Mouse (Mus musculus): ENCODE measurements around the gene Srsf12. TPM values are rescaled to one million over a fixed set of nuclear protein-coding genes. Genes with fewer than 3 reads are reported as not detected.

Gene Srsf12
- polyA plus RNA-seq, 1 experiment from 2014 or later: 11.1 TPM

DNA sequence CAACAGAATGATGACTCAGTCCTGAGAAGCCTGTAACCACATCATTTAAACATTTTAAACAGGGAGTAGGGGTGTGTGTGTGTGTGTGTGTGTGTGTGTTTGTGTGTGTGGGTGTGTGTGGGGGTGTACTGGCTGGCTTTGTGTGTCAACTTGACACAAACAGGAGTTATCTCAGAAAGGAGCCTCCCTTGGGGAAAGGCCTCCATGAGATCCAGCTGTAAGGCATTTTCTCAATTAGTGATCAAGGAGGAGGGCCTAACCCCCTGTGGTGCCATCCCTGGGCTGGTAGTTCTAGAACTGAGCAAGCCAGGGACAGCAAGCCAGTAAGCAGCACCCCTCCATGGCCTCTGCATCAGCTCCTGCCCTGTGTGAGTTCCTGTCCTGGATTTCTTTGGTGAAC is 51.5 kb downstream of the Srsf12 start:
- H3K9ac ChIP-seq (replicated peaks; ENCODE audit: low read depth, low read length): no peak overlapping the region
- H3K27me3 ChIP-seq (ENCODE audit: control insufficient read depth, insufficient read depth, low read length): no peaks in the 10 kb centered on the region
- no peaks in the 10 kb centered on the region for H3K4me1 ChIP-seq (ENCODE audit: control insufficient read depth, insufficient read depth, low read length)
- H3K27ac ChIP-seq (ENCODE audit: low read length): no peak overlapping the region
- H3K4me2 ChIP-seq (replicated peaks; ENCODE audit: low read depth, low read length): no peak overlapping the region
- no peaks in the 10 kb centered on the region for H3K9me3 ChIP-seq (ENCODE audit: control insufficient read depth, low read depth, low read length)
- H3K4me3 ChIP-seq (ENCODE audit: low read depth, low read length): no peak overlapping the region
- H3K36me3 ChIP-seq (ENCODE audit: control insufficient read depth, insufficient read depth, low read length): no peaks in the 10 kb centered on the region
- no peak for ATAC-seq (ENCODE audit: insufficient number of reproducible peaks, insufficient read depth, low FRiP score, low read depth)

DNA sequence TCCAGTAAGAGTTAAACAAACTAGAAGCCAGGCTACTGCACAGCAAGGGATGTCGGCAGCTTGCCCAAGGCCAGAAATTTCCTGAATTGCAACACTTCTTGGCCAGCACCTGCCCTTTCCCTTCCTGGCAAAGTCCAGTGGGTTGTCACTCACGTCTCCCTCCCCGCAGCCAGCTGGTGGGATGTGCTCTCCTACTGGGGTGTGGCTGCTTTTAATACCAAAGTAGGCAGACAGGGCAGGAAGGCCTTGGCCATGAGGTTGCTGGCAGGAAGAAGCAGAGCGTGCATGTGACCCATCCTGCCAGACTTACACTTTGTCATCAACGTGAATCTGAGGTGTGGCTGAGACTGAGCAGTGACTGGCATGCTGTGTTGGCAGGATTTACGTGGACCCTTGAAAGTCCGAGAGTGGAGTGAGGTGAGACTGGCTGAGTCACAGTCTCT is 52.5 kb downstream of the Srsf12 start:
- 49% methylated on average over 7 of the region's 7 CpGs for WGBS
- Histone ChIP-seq H3K27me3 (ENCODE audit: control insufficient read depth, insufficient read depth, low read length) (no peaks in the 10 kb centered on the region), H3K4me2 (replicated peaks; ENCODE audit: low read depth, low read length) (no peak overlapping the region), H3K27ac (ENCODE audit: low read length) (0 out of 2 replicates have a peak overlapping the region, but pooled peaks have one; percentile 6), H3K4me1 (ENCODE audit: control insufficient read depth, insufficient read depth, low read length) (no peaks in the 10 kb centered on the region), H3K9me3 (ENCODE audit: control insufficient read depth, low read depth, low read length) (no peaks in the 10 kb centered on the region), H3K36me3 (ENCODE audit: control insufficient read depth, insufficient read depth, low read length) (no peaks in the 10 kb centered on the region), H3K9ac (replicated peaks; ENCODE audit: low read depth, low read length) (no peak overlapping the region), H3K4me3 (ENCODE audit: low read depth, low read length) (no peak overlapping the region)
- ATAC-seq (ENCODE audit: insufficient number of reproducible peaks, insufficient read depth, low FRiP score, low read depth): peak; percentile 61

DNA sequence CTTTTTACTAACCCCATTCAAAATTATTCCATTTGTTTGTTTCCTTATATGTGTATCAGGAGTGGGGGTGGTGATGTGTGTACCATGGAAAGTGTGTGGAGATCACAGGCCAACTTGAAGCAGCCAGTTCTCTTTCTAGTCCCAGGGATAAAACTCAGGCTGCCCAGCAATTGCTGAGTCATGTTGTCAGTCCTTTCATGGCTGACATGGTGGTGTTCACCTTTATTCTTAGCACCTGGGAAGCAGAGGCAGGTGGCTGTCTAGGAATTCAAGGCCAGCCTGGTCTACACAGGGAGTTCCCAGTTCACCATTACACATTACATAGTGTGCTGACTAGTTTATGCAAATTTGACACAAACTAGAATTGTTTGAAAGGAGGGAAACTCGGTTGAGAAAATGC is 54.1 kb downstream of the Srsf12 start:
- H3K4me1 ChIP-seq (ENCODE audit: control insufficient read depth, insufficient read depth, low read length): no peaks in the 10 kb centered on the region
- ATAC-seq (ENCODE audit: insufficient number of reproducible peaks, insufficient read depth, low FRiP score, low read depth): no peak
- H3K9ac ChIP-seq (replicated peaks; ENCODE audit: low read depth, low read length): no peak overlapping the region
- H3K27me3 ChIP-seq (ENCODE audit: control insufficient read depth, insufficient read depth, low read length): no peaks in the 10 kb centered on the region
- no peak overlapping the region for H3K27ac ChIP-seq (ENCODE audit: low read length)
- no peak overlapping the region for H3K4me2 ChIP-seq (replicated peaks; ENCODE audit: low read depth, low read length)
- 86% methylated on average over 1 of the region's 1 CpGs for WGBS
- no peak overlapping the region for H3K4me3 ChIP-seq (ENCODE audit: low read depth, low read length)
- H3K36me3 ChIP-seq (ENCODE audit: control insufficient read depth, insufficient read depth, low read length): no peaks in the 10 kb centered on the region
- H3K9me3 ChIP-seq (ENCODE audit: control insufficient read depth, low read depth, low read length): no peaks in the 10 kb centered on the region

DNA sequence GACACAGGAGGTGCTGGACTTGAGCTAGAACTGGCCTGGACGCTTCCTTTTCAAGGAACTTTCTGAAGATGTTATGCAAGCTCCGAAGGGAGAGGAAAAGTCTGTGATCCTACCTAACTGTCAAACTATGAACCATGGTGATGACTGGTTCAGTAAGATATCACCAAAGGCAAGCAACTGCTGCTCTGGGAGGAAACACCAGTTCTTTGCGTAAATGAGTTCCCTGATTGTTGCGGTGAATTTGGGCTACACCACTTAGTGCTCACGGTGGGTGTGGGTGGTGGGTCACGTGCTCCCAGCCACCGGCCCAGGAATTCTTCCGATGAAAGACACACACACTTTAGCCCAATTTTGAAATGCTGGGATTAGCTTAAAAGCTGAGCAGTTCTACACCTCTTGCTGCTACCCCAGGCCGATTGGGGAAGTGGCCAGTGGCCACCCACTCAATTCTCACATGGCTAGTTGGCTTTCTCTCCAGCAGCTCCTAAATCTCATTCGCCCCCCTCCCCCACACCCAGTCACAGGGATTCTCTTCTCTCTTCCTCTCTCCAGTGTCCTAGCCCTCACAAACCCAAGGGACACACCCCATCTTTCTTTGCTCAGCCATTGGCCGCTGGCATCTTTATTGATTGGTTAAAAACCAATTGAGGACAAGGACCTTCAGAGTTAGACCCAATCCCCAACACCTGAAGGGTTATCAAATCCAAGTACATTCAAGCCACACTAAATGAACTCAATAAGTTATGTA is 56.4 kb downstream of the Srsf12 start:
- Histone ChIP-seq H3K27ac (ENCODE audit: low read length) (no peak overlapping the region), H3K4me3 (ENCODE audit: low read depth, low read length) (no peak overlapping the region), H3K4me2 (replicated peaks; ENCODE audit: low read depth, low read length) (no peak overlapping the region), H3K9ac (replicated peaks; ENCODE audit: low read depth, low read length) (no peak overlapping the region), H3K36me3 (ENCODE audit: control insufficient read depth, insufficient read depth, low read length) (no peaks in the 10 kb centered on the region), H3K27me3 (ENCODE audit: control insufficient read depth, insufficient read depth, low read length) (no peaks in the 10 kb centered on the region), H3K9me3 (ENCODE audit: control insufficient read depth, low read depth, low read length) (no peaks in the 10 kb centered on the region), H3K4me1 (ENCODE audit: control insufficient read depth, insufficient read depth, low read length) (no peaks in the 10 kb centered on the region)
- WGBS: 81% methylated on average over 11 of the region's 11 CpGs
- no peak for ATAC-seq (ENCODE audit: insufficient number of reproducible peaks, insufficient read depth, low FRiP score, low read depth)

DNA sequence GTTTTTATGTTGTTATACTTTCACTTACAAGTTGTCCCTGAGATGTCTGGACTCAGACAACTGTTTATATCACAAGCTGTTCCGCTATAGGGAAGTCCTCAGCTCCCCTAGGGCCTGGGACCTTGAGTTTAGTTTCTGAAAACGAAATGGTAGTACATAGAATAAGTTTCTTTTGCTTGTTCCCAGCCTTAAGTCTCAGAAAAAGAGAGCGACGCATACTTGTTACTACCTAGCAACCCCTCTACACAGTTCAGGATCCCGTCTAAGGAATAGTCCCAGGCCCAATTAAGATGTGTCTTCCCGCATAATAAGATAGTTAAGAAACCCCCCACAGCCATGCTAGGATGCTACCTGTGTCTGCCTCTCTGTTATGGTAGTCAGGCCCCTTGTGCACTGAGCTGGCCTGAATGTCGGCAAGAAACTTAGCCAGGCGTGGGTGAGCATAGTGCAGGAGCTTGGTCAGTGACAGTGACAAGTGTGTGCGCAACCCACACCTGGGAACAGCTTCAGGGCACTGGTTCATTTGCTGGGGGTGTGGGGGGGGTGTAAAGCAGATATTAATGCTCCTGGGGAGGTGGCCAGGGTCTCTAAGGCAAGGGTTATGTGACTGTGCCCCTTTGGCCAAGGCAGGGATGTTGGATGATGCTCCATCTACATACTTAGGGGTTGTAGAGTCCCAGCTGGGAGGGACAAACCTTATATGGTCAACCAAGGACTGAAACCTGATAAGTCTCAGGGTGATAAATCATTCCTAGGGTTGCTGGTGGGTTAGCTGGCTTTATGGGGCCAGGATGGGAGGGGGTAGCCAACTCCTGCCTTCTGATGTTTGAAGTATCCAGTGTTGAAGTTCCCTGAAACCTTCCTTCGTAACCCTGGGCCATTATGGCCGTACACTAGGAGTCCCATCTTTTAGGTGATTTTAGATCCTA is 61.9 kb downstream of the Srsf12 start:
- no peak for ATAC-seq (ENCODE audit: insufficient number of reproducible peaks, insufficient read depth, low FRiP score, low read depth)

DNA sequence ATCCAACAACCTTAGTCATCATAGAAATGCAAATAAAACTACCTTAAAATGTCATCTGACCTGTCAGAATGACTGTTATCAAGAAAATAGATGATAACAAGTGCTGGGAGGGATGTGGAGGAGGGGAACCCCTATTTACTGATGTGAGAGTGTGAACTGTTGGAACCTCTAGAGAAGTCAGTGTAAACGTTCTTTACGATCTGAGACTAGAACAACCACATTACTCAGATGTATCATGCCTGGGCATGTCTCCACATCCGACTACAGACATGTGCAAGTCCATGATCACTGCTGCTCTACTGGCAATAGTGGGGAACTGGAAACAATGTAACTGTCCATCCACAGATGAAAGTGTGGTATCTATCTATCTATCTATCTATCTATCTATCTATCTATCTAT is 64.6 kb downstream of the Srsf12 start:
- 47% methylated on average over 3 of the region's 3 CpGs for WGBS
- no peaks in the 10 kb centered on the region for H3K9me3 ChIP-seq (ENCODE audit: control insufficient read depth, low read depth, low read length)
- H3K9ac ChIP-seq (replicated peaks; ENCODE audit: low read depth, low read length): no peak overlapping the region
- no peak overlapping the region for H3K4me3 ChIP-seq (ENCODE audit: low read depth, low read length)
- no peaks in the 10 kb centered on the region for H3K36me3 ChIP-seq (ENCODE audit: control insufficient read depth, insufficient read depth, low read length)
- H3K27ac ChIP-seq (ENCODE audit: low read length): no peak overlapping the region
- H3K27me3 ChIP-seq (ENCODE audit: control insufficient read depth, insufficient read depth, low read length): no peaks in the 10 kb centered on the region
- H3K4me1 ChIP-seq (ENCODE audit: control insufficient read depth, insufficient read depth, low read length): no peaks in the 10 kb centered on the region
- no peak overlapping the region for H3K4me2 ChIP-seq (replicated peaks; ENCODE audit: low read depth, low read length)
- ATAC-seq (ENCODE audit: insufficient number of reproducible peaks, insufficient read depth, low FRiP score, low read depth): no peak

More for the DNA sequence above, 61.9 kb downstream of the Srsf12 start:
- Histone ChIP-seq H3K9me3 (ENCODE audit: control insufficient read depth, low read depth, low read length) (no peaks in the 10 kb centered on the region), H3K36me3 (ENCODE audit: control insufficient read depth, insufficient read depth, low read length) (no peaks in the 10 kb centered on the region), H3K4me1 (ENCODE audit: control insufficient read depth, insufficient read depth, low read length) (no peaks in the 10 kb centered on the region), H3K9ac (replicated peaks; ENCODE audit: low read depth, low read length) (no peak overlapping the region), H3K4me3 (ENCODE audit: low read depth, low read length) (no peak overlapping the region), H3K27me3 (ENCODE audit: control insufficient read depth, insufficient read depth, low read length) (no peaks in the 10 kb centered on the region), H3K4me2 (replicated peaks; ENCODE audit: low read depth, low read length) (no peak overlapping the region), H3K27ac (ENCODE audit: low read length) (no peak overlapping the region)
- WGBS: 77% methylated on average over 11 of the region's 11 CpGs

DNA sequence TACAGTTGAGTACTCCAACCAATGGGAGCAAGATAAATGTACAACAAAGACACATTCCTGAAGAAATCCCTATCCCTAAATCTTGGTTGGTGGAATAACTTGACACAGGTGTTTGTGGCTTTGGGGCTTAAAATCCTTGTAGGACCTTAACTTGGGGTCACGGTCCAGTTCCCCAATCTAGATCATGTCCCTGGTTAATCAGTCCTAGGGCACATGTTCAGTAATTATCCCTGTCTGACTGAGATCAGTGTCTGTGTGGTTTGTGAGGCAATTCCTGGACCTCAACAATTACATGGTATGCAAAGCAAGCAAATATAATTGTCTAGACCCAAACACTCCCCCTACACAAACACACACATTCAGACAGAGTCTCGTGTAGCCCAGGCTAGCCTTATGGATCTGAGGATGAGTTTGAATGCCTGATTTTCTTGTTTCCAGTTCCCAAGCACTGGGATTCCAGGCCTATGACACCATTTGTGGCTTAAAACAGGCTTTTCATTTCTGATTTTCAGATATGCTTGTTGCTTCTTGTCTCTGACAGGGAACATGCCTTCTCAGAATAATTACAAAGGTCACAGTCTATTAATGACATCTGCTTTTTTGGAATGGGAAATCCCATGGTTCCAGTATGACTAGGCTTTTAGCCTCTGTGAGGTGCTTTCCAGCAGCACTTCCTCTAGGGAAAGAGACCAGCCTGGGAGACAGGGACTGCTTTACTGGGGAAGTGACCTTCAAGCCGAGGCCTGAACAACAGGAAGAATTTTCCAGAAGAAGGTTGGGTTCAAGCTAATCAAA is 73.3 kb downstream of the Srsf12 start:
- 75% methylated on average over 3 of the region's 3 CpGs for WGBS

More for the DNA sequence above, 73.3 kb downstream of the Srsf12 start:
- Histone ChIP-seq H3K27me3 (ENCODE audit: control insufficient read depth, insufficient read depth, low read length) (no peaks in the 10 kb centered on the region), H3K4me2 (replicated peaks; ENCODE audit: low read depth, low read length) (no peak overlapping the region), H3K9me3 (ENCODE audit: control insufficient read depth, low read depth, low read length) (no peaks in the 10 kb centered on the region), H3K4me3 (ENCODE audit: low read depth, low read length) (no peak overlapping the region), H3K9ac (replicated peaks; ENCODE audit: low read depth, low read length) (no peak overlapping the region), H3K36me3 (ENCODE audit: control insufficient read depth, insufficient read depth, low read length) (no peaks in the 10 kb centered on the region), H3K27ac (ENCODE audit: low read length) (no peak overlapping the region), H3K4me1 (ENCODE audit: control insufficient read depth, insufficient read depth, low read length) (no peaks in the 10 kb centered on the region)
- no peak for ATAC-seq (ENCODE audit: insufficient number of reproducible peaks, insufficient read depth, low FRiP score, low read depth)
